Mouse (Mus musculus): ENCODE measurements around the gene Cdc14a. TPM values are rescaled to one million over a fixed set of nuclear protein-coding genes. Genes with fewer than 3 reads are reported as not detected.

The Cdc14a gene
- polyA plus RNA-seq, 1 experiment: 2.9 TPM

GRCm38 (mm10) chr3:116301754-116302153 lies 122.1 kb downstream of the Cdc14a start:
- no peak overlapping the region for H3K27ac ChIP-seq (ENCODE audit: insufficient read depth, low read length)
- TF ChIP-seq POLR2A (IDR thresholded peaks at IDR 0.05; ENCODE audit: extremely low read depth, insufficient read depth, low read length) (no peak), CTCF (IDR thresholded peaks at IDR 0.05; ENCODE audit: extremely low read depth, insufficient read depth, low read length) (no peak)
- no peaks in the 10 kb centered on the region; the same call in 1 of the 2 replicates for H3K4me1 ChIP-seq (ENCODE audit: control insufficient read depth, insufficient read depth, low read length)
- H3K4me3 ChIP-seq (ENCODE audit: insufficient read depth, low read length): no peak overlapping the region

- Histone ChIP-seq H3K4me1 (ENCODE audit: control insufficient read depth, insufficient read depth, low read length) (no peaks in the 10 kb centered on the region), H3K4me3 (ENCODE audit: insufficient read depth, low read length) (no peak overlapping the region), H3K27ac (ENCODE audit: insufficient read depth, low read length) (no peak overlapping the region)
- TF ChIP-seq CTCF (IDR thresholded peaks at IDR 0.05; ENCODE audit: extremely low read depth, insufficient read depth, low read length): no peak
These were observed 125.1 kb downstream of the Cdc14a start for GRCm38 (mm10) chr3:116298727-116299126.

GRCm38 (mm10) chr3:116298003-116298402 lies 125.8 kb downstream of the Cdc14a start:
- H3K27ac ChIP-seq (ENCODE audit: insufficient read depth, low read length): no peak overlapping the region
- no peaks in the 10 kb centered on the region for H3K4me1 ChIP-seq (ENCODE audit: control insufficient read depth, insufficient read depth, low read length)
- H3K4me3 ChIP-seq (ENCODE audit: insufficient read depth, low read length): no peak overlapping the region
- TF ChIP-seq POLR2A (IDR thresholded peaks at IDR 0.05; ENCODE audit: extremely low read depth, insufficient read depth, low read length): no peak
- TF ChIP-seq CTCF (IDR thresholded peaks at IDR 0.05; ENCODE audit: extremely low read depth, insufficient read depth, low read length): no peak

GRCm38 (mm10) chr3:116297170-116297569 lies 126.7 kb downstream of the Cdc14a start:
- Histone ChIP-seq H3K4me3 (ENCODE audit: insufficient read depth, low read length) (no peak overlapping the region), H3K27ac (ENCODE audit: insufficient read depth, low read length) (no peak overlapping the region), H3K4me1 (ENCODE audit: control insufficient read depth, insufficient read depth, low read length) (no peaks in the 10 kb centered on the region)
- TF ChIP-seq POLR2A (IDR thresholded peaks at IDR 0.05; ENCODE audit: extremely low read depth, insufficient read depth, low read length) (no peak), CTCF (IDR thresholded peaks at IDR 0.05; ENCODE audit: extremely low read depth, insufficient read depth, low read length) (no peak)

GRCm38 (mm10) chr3:116290041-116290815 lies 133.6 kb downstream of the Cdc14a start:
- Histone ChIP-seq H3K27ac (ENCODE audit: insufficient read depth, low read length) (no peak overlapping the region), H3K4me1 (ENCODE audit: control insufficient read depth, insufficient read depth, low read length) (no peaks in the 10 kb centered on the region), H3K4me3 (ENCODE audit: insufficient read depth, low read length) (no peak overlapping the region)
- no peak for TF ChIP-seq CTCF (IDR thresholded peaks at IDR 0.05; ENCODE audit: extremely low read depth, insufficient read depth, low read length)

- Histone ChIP-seq H3K27ac (ENCODE audit: insufficient read depth, low read length) (no peak overlapping the region), H3K4me1 (ENCODE audit: control insufficient read depth, insufficient read depth, low read length) (no peaks in the 10 kb centered on the region), H3K4me3 (ENCODE audit: insufficient read depth, low read length) (no peak overlapping the region)
- TF ChIP-seq POLR2A (IDR thresholded peaks at IDR 0.05; ENCODE audit: extremely low read depth, insufficient read depth, low read length) (no peak), CTCF (IDR thresholded peaks at IDR 0.05; ENCODE audit: extremely low read depth, insufficient read depth, low read length) (no peak)
These were observed 135.0 kb downstream of the Cdc14a start for GRCm38 (mm10) chr3:116288833-116289232.

GRCm38 (mm10) chr3:116284735-116285134 lies 139.1 kb downstream of the Cdc14a start:
- H3K4me1 ChIP-seq (ENCODE audit: control insufficient read depth, insufficient read depth, low read length): no peaks in the 10 kb centered on the region
- TF ChIP-seq CTCF (IDR thresholded peaks at IDR 0.05; ENCODE audit: extremely low read depth, insufficient read depth, low read length) (no peak), POLR2A (IDR thresholded peaks at IDR 0.05; ENCODE audit: extremely low read depth, insufficient read depth, low read length) (no peak)

GRCm38 (mm10) chr3:116283996-116284395 lies 139.8 kb downstream of the Cdc14a start:
- no peak overlapping the region for H3K4me3 ChIP-seq (ENCODE audit: insufficient read depth, low read length)
- TF ChIP-seq POLR2A (IDR thresholded peaks at IDR 0.05; ENCODE audit: extremely low read depth, insufficient read depth, low read length) (no peak), CTCF (IDR thresholded peaks at IDR 0.05; ENCODE audit: extremely low read depth, insufficient read depth, low read length) (no peak)
- H3K27ac ChIP-seq (ENCODE audit: insufficient read depth, low read length): no peak overlapping the region
- H3K4me1 ChIP-seq (ENCODE audit: control insufficient read depth, insufficient read depth, low read length): no peaks in the 10 kb centered on the region

More at GRCm38 (mm10) chr3:116284735-116285134, 139.1 kb downstream of the Cdc14a start:
- Histone ChIP-seq H3K27ac (ENCODE audit: insufficient read depth, low read length) (no peak overlapping the region), H3K4me3 (ENCODE audit: insufficient read depth, low read length) (no peak overlapping the region)

- TF ChIP-seq CTCF (IDR thresholded peaks at IDR 0.05; ENCODE audit: extremely low read depth, insufficient read depth, low read length) (no peak), POLR2A (IDR thresholded peaks at IDR 0.05; ENCODE audit: extremely low read depth, insufficient read depth, low read length) (no peak)
- no peak overlapping the region for H3K27ac ChIP-seq (ENCODE audit: insufficient read depth, low read length)
- no peak overlapping the region for H3K4me3 ChIP-seq (ENCODE audit: insufficient read depth, low read length)
- no peaks in the 10 kb centered on the region for H3K4me1 ChIP-seq (ENCODE audit: control insufficient read depth, insufficient read depth, low read length)
These were observed 142.2 kb downstream of the Cdc14a start for GRCm38 (mm10) chr3:116281663-116282062.

- Histone ChIP-seq H3K4me3 (ENCODE audit: insufficient read depth, low read length) (no peak overlapping the region), H3K4me1 (ENCODE audit: control insufficient read depth, insufficient read depth, low read length) (no peaks in the 10 kb centered on the region), H3K27ac (ENCODE audit: insufficient read depth, low read length) (no peak overlapping the region)
- TF ChIP-seq POLR2A (IDR thresholded peaks at IDR 0.05; ENCODE audit: extremely low read depth, insufficient read depth, low read length) (no peak), CTCF (IDR thresholded peaks at IDR 0.05; ENCODE audit: extremely low read depth, insufficient read depth, low read length) (no peak)
These were observed 146.7 kb downstream of the Cdc14a start for GRCm38 (mm10) chr3:116277146-116277545.
